9 mouse cellular contexts compared by ENCODE assay signal in the genomic region with DNA sequence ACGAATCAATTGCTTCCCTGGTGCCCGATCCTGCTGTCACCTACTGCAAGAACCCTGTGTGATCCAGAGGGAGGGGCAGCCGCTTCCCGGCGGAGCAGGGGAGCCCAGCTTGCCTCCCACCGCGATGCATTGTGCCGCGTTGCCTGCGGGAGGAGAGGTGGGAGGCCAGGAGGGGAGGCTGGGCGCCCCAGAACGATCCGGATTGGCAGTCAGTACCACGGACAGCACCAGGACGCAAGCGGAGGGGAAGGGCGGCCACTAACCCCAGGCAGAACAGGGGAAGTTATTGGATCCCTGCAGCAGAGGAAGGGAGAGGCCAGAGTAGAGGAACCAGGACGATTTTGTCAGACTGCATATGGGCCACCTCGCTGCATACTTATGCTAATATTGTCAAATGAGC. TPM values are rescaled to one million over a fixed set of nuclear protein-coding genes. Genes with fewer than 3 reads are reported as not detected.
DNase-seq lines count a peak whose midpoint lies in the region; ATAC-seq lines count a peak whose summit lies in the region.
"Had no signal": no experiment of that assay in that cellular context is flagged by ENCODE, and none has a peak within 500 bp of the region (broad histone marks: within the 10 kb centered on the region; RNA-seq: fewer than 3 reads in every experiment).

No protein-coding gene starts in this region.

- H3K4me1 ChIP-seq in heart, embryonic 10.5 days = peaks cover 6% of the 10 kb centered on the region; the same call in 1 of the 2 replicates
- H3K4me1 ChIP-seq in heart, embryonic 12.5 days (replicated peaks) = no peaks in the 10 kb centered on the region
- H3K4me1 ChIP-seq in embryonic facial prominence, embryonic 14.5 days (ENCODE audit: control insufficient read depth, insufficient read depth, low read length) = no peaks in the 10 kb centered on the region
- peaks cover 60% of the 10 kb centered on the region for H3K4me1 ChIP-seq in hindbrain, embryonic 13.5 days (replicated peaks)
- 0 out of 2 replicates have a peak, but pooled peaks cover 5% of the 10 kb centered on the region for H3K4me1 ChIP-seq in limb, embryonic 10.5 days

- H3K27ac ChIP-seq in heart, embryonic 10.5 days = no peak overlapping the region
- H3K27ac ChIP-seq in heart, embryonic 12.5 days (ENCODE audit: poor library complexity, severe bottlenecking) = no peak overlapping the region
- no peak overlapping the region for H3K27ac ChIP-seq in embryonic facial prominence, embryonic 14.5 days (replicated peaks; ENCODE audit: low read depth, low read length)
- peak overlapping the region; percentile 62 for H3K27ac ChIP-seq in hindbrain, embryonic 13.5 days
- no peak overlapping the region for H3K27ac ChIP-seq in limb, embryonic 10.5 days

- ATAC-seq in heart, embryonic 12.5 days (ENCODE audit: insufficient number of reproducible peaks, low FRiP score) = no peak
- ATAC-seq in embryonic facial prominence, embryonic 14.5 days (ENCODE audit: low read depth) = no peak
- peak; percentile 60; the same call in 1 of the 2 replicates for ATAC-seq in hindbrain, embryonic 13.5 days (ENCODE audit: low FRiP score)

- H3K9me3 ChIP-seq in heart, embryonic 10.5 days = no peaks in the 10 kb centered on the region
- no peaks in the 10 kb centered on the region for H3K9me3 ChIP-seq in heart, embryonic 12.5 days (replicated peaks)
- H3K9me3 ChIP-seq in embryonic facial prominence, embryonic 14.5 days (ENCODE audit: control insufficient read depth, low read length) = no peaks in the 10 kb centered on the region
- no peaks in the 10 kb centered on the region for H3K9me3 ChIP-seq in hindbrain, embryonic 13.5 days
- H3K9me3 ChIP-seq in limb, embryonic 10.5 days (replicated peaks) = no peaks in the 10 kb centered on the region

- WGBS in heart, embryonic 10.5 days = 2% methylated on average over 19 of the region's 19 CpGs
- under 1% methylated on average over 19 of the region's 19 CpGs for WGBS in heart, embryonic 12.5 days
- WGBS in embryonic facial prominence, embryonic 14.5 days = under 1% methylated on average over 19 of the region's 19 CpGs
- WGBS in hindbrain, embryonic 13.5 days = under 1% methylated on average over 19 of the region's 19 CpGs
- WGBS in limb, embryonic 10.5 days = 1% methylated on average over 19 of the region's 19 CpGs

- peaks cover 50% of the 10 kb centered on the region for H3K27me3 ChIP-seq in heart, embryonic 10.5 days (ENCODE audit: insufficient read depth, poor library complexity, severe bottlenecking)
- H3K27me3 ChIP-seq in heart, embryonic 12.5 days (replicated peaks) = peaks cover 56% of the 10 kb centered on the region
- H3K27me3 ChIP-seq in embryonic facial prominence, embryonic 14.5 days (replicated peaks; ENCODE audit: control insufficient read depth, insufficient read depth, low read length) = peaks cover 9% of the 10 kb centered on the region; the same call in 1 of the 2 replicates
- H3K27me3 ChIP-seq in hindbrain, embryonic 13.5 days = peaks cover 26% of the 10 kb centered on the region
- H3K27me3 ChIP-seq in limb, embryonic 10.5 days (ENCODE audit: low read depth, poor library complexity, severe bottlenecking) = peaks cover 42% of the 10 kb centered on the region

- peak; percentile 90 for DNase-seq in heart, embryonic 10.5 days (ENCODE audit: low spot score)
- DNase-seq in adrenal gland, postnatal 4 days (ENCODE audit: low spot score in 2 of 2) = peak; percentile 45 to 46
- DNase-seq in embryonic facial prominence, embryonic 14.5 days (ENCODE audit: low spot score) = peak; percentile 71
- DNase-seq in limb, embryonic 10.5 days (ENCODE audit: low spot score) = peak; percentile 88
- DNase-seq in monocyte, adult 2 months (ENCODE audit: low read depth in 1 of 2, low spot score in 2 of 2) = peak; percentile 9 to 33
- DNase-seq in testis, postnatal 14 days (ENCODE audit: low spot score) = peak; percentile 23

- no peaks in the 10 kb centered on the region for H3K36me3 ChIP-seq in heart, embryonic 10.5 days
- no peaks in the 10 kb centered on the region for H3K36me3 ChIP-seq in heart, embryonic 12.5 days
- no peaks in the 10 kb centered on the region for H3K36me3 ChIP-seq in embryonic facial prominence, embryonic 14.5 days (ENCODE audit: control insufficient read depth, insufficient read depth, low read length)
- no peaks in the 10 kb centered on the region for H3K36me3 ChIP-seq in hindbrain, embryonic 13.5 days
- H3K36me3 ChIP-seq in limb, embryonic 10.5 days = no peaks in the 10 kb centered on the region

- no peak overlapping the region for H3K4me2 ChIP-seq in heart, embryonic 12.5 days
- no peak overlapping the region for H3K4me2 ChIP-seq in embryonic facial prominence, embryonic 14.5 days (ENCODE audit: low read depth, low read length)
- H3K4me2 ChIP-seq in hindbrain, embryonic 13.5 days = peak overlapping the region; percentile 52

- H3K9ac ChIP-seq in heart, embryonic 12.5 days = no peak overlapping the region
- H3K9ac ChIP-seq in embryonic facial prominence, embryonic 14.5 days (ENCODE audit: low read depth, low read length) = no peak overlapping the region
- H3K9ac ChIP-seq in hindbrain, embryonic 13.5 days = peak overlapping the region; percentile 60

- H3K4me3 ChIP-seq in heart, embryonic 10.5 days = no peak overlapping the region
- H3K4me3 ChIP-seq in heart, embryonic 12.5 days = no peak overlapping the region
- no peak overlapping the region for H3K4me3 ChIP-seq in embryonic facial prominence, embryonic 14.5 days (ENCODE audit: low read depth, low read length)
- peak overlapping the region; percentile 37 for H3K4me3 ChIP-seq in hindbrain, embryonic 13.5 days
- H3K4me3 ChIP-seq in limb, embryonic 10.5 days = no peak overlapping the region

RNA-seq across cellular contexts. Expression of gene Rph3a, which starts 0.5 kb away (rescaled TPM):
- 0.06 TPM in 1 of 2 replicates, not detected in the other for polyA plus RNA-seq in heart, embryonic 10.5 days (2016; fragmentation: Nextera tagmentation; extraction: Ambion mirVana)
- not detected in 2 replicates for polyA plus RNA-seq in heart, embryonic 12.5 days (2016; fragmentation: Nextera tagmentation; extraction: Ambion mirVana)
- 1 to 10 TPM; 4.3 to 6.9 TPM for total RNA-seq in adrenal gland, postnatal 4 days (2021)
- 1.2 and 1.3 TPM in 2 replicates for polyA plus RNA-seq in embryonic facial prominence, embryonic 14.5 days (2014; fragmentation: Nextera tagmentation; extraction: Ambion mirVana)
- 15.0 and 16.1 TPM in 2 replicates for polyA plus RNA-seq in hindbrain, embryonic 13.5 days (2015; fragmentation: Nextera tagmentation; extraction: Ambion mirVana)
- polyA plus RNA-seq in limb, embryonic 10.5 days (2016; fragmentation: Nextera tagmentation; extraction: Ambion mirVana) = not detected in 2 replicates
- polyA plus RNA-seq: liver, embryonic 16.5 days had no signal

Comparison
In these comparisons a context has a peak if more than half of its experiments do, and no peak if none do; other contexts are left out.
1. DNase-seq: peak in every context shown above with its lines; median percentile 90 in heart, embryonic 10.5 days; 88 in limb, embryonic 10.5 days; 71 in embryonic facial prominence, embryonic 14.5 days; 46 in adrenal gland, postnatal 4 days; 23 in testis, postnatal 14 days; 21 in monocyte, adult 2 months.